Mouse (Mus musculus): ENCODE results near the gene Pde4dip. TPM values are rescaled to one million over a fixed set of nuclear protein-coding genes. Genes with fewer than 3 reads are reported as not detected.
A peak's percentile ranks its signal among the peaks of the same experiment; 100 is the strongest.

Gene Pde4dip
- polyA plus RNA-seq, 1 experiment: 31.3 TPM

GRCm38 (mm10) chr3:97900516-97901490 lies 12.3 kb upstream of the Pde4dip start, which contains the start of gene Sec22b:
Sec22b (plus strand) TSS chr3:97901190.
- DNase-seq (ENCODE audit: low spot score): peak; percentile 77

- no peak for DNase-seq (ENCODE audit: low spot score)
Observed at GRCm38 (mm10) chr3:97898381-97898780, 9.9 kb upstream of the Pde4dip start.

- DNase-seq (ENCODE audit: low spot score): no peak
Observed at GRCm38 (mm10) chr3:97894695-97895094, 6.2 kb upstream of the Pde4dip start.

- DNase-seq (ENCODE audit: low spot score): no peak
Observed at GRCm38 (mm10) chr3:97890205-97890604, 1.7 kb upstream of the Pde4dip start.

GRCm38 (mm10) chr3:97887785-97888167 lies 731 bp downstream of the Pde4dip start:
- no peak for DNase-seq (ENCODE audit: low spot score)

- DNase-seq (ENCODE audit: low spot score): no peak
Observed at GRCm38 (mm10) chr3:97881576-97881975, 6.9 kb downstream of the Pde4dip start.

- DNase-seq (ENCODE audit: low spot score): peak; percentile 51
Observed at GRCm38 (mm10) chr3:97879222-97879621, 9.3 kb downstream of the Pde4dip start.

- no peak for DNase-seq (ENCODE audit: low spot score)
Observed at GRCm38 (mm10) chr3:97876259-97876658, 12.2 kb downstream of the Pde4dip start.

- no peak for DNase-seq (ENCODE audit: low spot score)
Observed at GRCm38 (mm10) chr3:97874777-97875176, 13.7 kb downstream of the Pde4dip start.

GRCm38 (mm10) chr3:97869730-97870129 lies 18.8 kb downstream of the Pde4dip start:
- DNase-seq (ENCODE audit: low spot score): no peak

- DNase-seq (ENCODE audit: low spot score): no peak
Observed at GRCm38 (mm10) chr3:97868733-97869132, 19.8 kb downstream of the Pde4dip start.

GRCm38 (mm10) chr3:97868024-97868689 lies 20.4 kb downstream of the Pde4dip start:
- DNase-seq (ENCODE audit: low spot score): peak; percentile 58

- no peak for DNase-seq (ENCODE audit: low spot score)
Observed at GRCm38 (mm10) chr3:97867221-97868023, 21.1 kb downstream of the Pde4dip start.

GRCm38 (mm10) chr3:97866696-97867095 lies 21.8 kb downstream of the Pde4dip start:
- DNase-seq (ENCODE audit: low spot score): no peak

GRCm38 (mm10) chr3:97860820-97861451 lies 27.6 kb downstream of the Pde4dip start:
- no peak for DNase-seq (ENCODE audit: low spot score)

- no peak for DNase-seq (ENCODE audit: low spot score)
Observed at GRCm38 (mm10) chr3:97859400-97859799, 29.1 kb downstream of the Pde4dip start.

- DNase-seq (ENCODE audit: low spot score): no peak
Observed at GRCm38 (mm10) chr3:97854575-97855384, 33.7 kb downstream of the Pde4dip start.

GRCm38 (mm10) chr3:97851803-97852202 lies 36.7 kb downstream of the Pde4dip start:
- DNase-seq (ENCODE audit: low spot score): no peak

- DNase-seq (ENCODE audit: low spot score): no peak
Observed at GRCm38 (mm10) chr3:97847626-97848025, 40.9 kb downstream of the Pde4dip start.

GRCm38 (mm10) chr3:97846448-97846847 lies 42.1 kb downstream of the Pde4dip start:
- no peak for DNase-seq (ENCODE audit: low spot score)

- no peak for DNase-seq (ENCODE audit: low spot score)
Observed at GRCm38 (mm10) chr3:97844821-97845201, 43.7 kb downstream of the Pde4dip start.
